Mouse (Mus musculus) left cerebral cortex, adult 2 months (tissue): Measurements from ENCODE around the gene Dnaaf2. TPM values are rescaled to one million over a fixed set of nuclear protein-coding genes. Genes with fewer than 3 reads are reported as not detected.
A peak's percentile ranks its signal among the peaks of the same experiment; 100 is the strongest.

Experiments
- DNase-seq, 2 experiments: peaks; one replicate each; pipeline ENCODE4 v3.0.0; 2021 to 2022; ENCODE audit warnings: low spot score in 2 of 2, mixed read lengths in 1 of 2; ENCODE audit errors: extremely low spot score in 1 of 2
- H3K27ac ChIP-seq: fragments of 200-600 bp; 2 replicates; pipeline ENCODE4 v1.8.1; 2022
- H3K4me3 ChIP-seq: fragments of 200-600 bp; 2 replicates; pipeline ENCODE4 v1.8.1; 2022
- CTCF ChIP-seq: fragments of 200-600 bp; IDR thresholded peaks from 2 replicates; pipeline ENCODE4 v1.8.1; 2022; ENCODE audit warnings: antibody characterized with exemption, mild to moderate bottlenecking, moderate library complexity
- intact Hi-C: fragments of 180-260 bp; cut with DNase I; formaldehyde crosslinking; loops from one replicate; pipeline ENCODE4 v1.15.1; 2025
- long read RNA-seq, 2 experiments: library from polyadenylated mRNA; stranded (forward); transcript quantifications; one replicate each; pipeline ENCODE4 v2.0.0; 2021; ENCODE audit warnings: borderline mapping rate in 2 of 2
- total RNA-seq, 2 experiments: library from RNA; stranded (reverse); gene quantifications; 2 replicates each; pipeline ENCODE4 v1.2.3; 2021

Gene Dnaaf2
- 1 to 10 TPM; 1.7 TPM for total RNA-seq
- long read RNA-seq, experiment 1, transcript Dnaaf2-201 (3 exons, 3,390 nt): major isoform, 5 of 5 reads
- long read RNA-seq, experiment 1, partial matches to known transcripts: 0 of 5 reads
- long read RNA-seq, experiment 1, other reads (novel, unspliced or antisense): 0 of 5 reads
- long read RNA-seq, experiment 2, transcript Dnaaf2-201 (3 exons, 3,390 nt): major isoform, 5 of 5 reads
- long read RNA-seq, experiment 2, partial matches to known transcripts: 0 of 5 reads
- long read RNA-seq, experiment 2, other reads (novel, unspliced or antisense): 0 of 5 reads

DNA sequence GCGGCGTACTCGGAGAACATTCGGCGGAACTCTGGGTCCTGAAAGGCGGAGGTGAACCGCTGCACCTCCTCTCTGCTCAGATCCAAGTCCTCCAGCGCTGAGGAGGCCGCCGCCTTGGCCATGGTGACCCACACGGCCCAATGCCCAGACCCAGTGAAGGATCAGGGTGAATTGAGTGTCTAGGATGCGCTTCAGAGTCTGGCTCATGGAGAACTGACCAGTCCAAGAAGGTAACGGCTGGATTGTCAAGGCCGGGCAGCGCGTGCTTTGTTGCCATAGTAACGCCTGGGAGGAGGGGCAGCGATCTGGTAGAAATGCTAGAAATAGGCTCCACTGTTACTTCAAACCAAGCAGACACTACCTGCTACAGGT lies at the start of gene Dnaaf2:
TSS of gene Dnaaf2 (minus strand) at position 266 of the 372 bp plus-strand sequence.
- DNase-seq: peak in 1 of 2 experiments; percentile 66
- peak within 1 kb of the TSS; percentile 96 for H3K27ac ChIP-seq
- H3K4me3 ChIP-seq: peak within 1 kb of the TSS; percentile 93
- TF ChIP-seq CTCF: no peak
- intact Hi-C loops: loop anchor here (5.0 kb wide), 1 partner anchor 44 kb away; the partner anchor contains the start of gene Klhdc1

GRCm38 (mm10) chr12:69241771-69242431 lies 43.7 kb upstream of the Dnaaf2 start:
- intact Hi-C loops: loop anchor here (2.0 to 5.0 kb wide), 2 partner anchors 45 to 55 kb away; partner anchors contain the start of genes Dnaaf2, Gm49383 and Klhdc2
- peak overlapping the region; percentile 61 for H3K4me3 ChIP-seq
- peak; percentile 77 to 80 for DNase-seq

GRCm38 (mm10) chr12:69241405-69241770 lies 43.2 kb upstream of the Dnaaf2 start:
- intact Hi-C loops: loop anchor here (2.0 to 5.0 kb wide), 2 partner anchors 44 to 55 kb away; partner anchors contain the start of genes Dnaaf2, Gm49383 and Klhdc2
- DNase-seq: no peak
- Histone ChIP-seq H3K27ac (peak overlapping the region; percentile 97), H3K4me3 (peak overlapping the region; percentile 61)
- no peak for TF ChIP-seq CTCF

More at GRCm38 (mm10) chr12:69241771-69242431, 43.7 kb upstream of the Dnaaf2 start:
- H3K27ac ChIP-seq: peak overlapping the region; percentile 97
- no peak for TF ChIP-seq CTCF

- H3K4me3 ChIP-seq: peak within 1 kb of the TSS; percentile 61
- no peak for DNase-seq
- intact Hi-C loops: loop anchor here (2.0 to 5.0 kb wide), 2 partner anchors 44 to 56 kb away; partner anchors contain the start of genes Dnaaf2, Gm49383 and Klhdc2
These were observed 42.6 kb upstream of the Dnaaf2 start, which contains the start of gene Klhdc1 for GRCm38 (mm10) chr12:69240876-69241275. TSS of gene Klhdc1 (plus strand) at chr12:69241176.

DNA sequence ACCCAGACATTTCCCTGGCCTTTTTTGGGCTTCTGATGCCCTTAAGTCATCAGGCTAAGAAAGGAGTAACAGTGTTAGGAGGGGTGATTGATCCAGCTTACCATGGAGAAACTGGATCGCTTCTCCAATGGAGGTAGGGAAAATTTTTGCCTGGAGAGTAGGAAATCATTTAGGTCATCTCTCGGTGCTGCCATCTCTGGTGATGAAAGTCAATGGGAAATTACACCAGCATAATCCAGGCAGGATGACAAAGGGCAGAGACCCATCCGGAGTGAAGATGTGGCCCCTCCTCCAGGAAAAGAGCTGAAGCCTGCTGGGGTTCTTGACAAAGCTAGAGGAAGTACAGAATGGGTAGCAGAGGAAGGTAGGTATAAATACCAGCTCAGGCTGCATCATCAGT lies 40.1 kb upstream of the Dnaaf2 start:
- Histone ChIP-seq H3K27ac (no peak overlapping the region), H3K4me3 (no peak overlapping the region)
- DNase-seq: no peak
- peak; percentile 25; the same call in 1 of the 2 replicates for TF ChIP-seq CTCF
- intact Hi-C loops: no loop called here

More at GRCm38 (mm10) chr12:69240876-69241275, 42.6 kb upstream of the Dnaaf2 start, which contains the start of gene Klhdc1:
- H3K27ac ChIP-seq: peak within 1 kb of the TSS; percentile 97
- TF ChIP-seq CTCF: no peak

DNA sequence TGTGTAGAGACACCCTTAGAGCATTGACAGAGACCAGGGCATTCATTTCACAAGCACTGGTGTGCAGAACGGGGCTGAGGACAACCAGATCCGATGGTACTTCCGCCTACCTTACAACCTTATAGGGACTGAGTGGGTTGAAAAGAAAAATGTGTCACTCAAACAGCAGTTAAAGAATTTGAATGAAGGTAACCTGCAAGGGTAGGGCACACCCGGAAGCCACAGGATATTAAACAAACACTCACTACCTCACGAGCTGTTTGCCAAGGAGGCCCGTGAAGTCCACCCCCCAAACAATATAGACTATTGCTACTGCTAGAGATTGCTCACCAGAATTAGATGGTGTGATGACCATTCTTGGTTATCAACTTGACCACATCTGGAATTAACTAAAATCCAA lies 37.6 kb upstream of the Dnaaf2 start:
- no peak overlapping the region for H3K4me3 ChIP-seq
- DNase-seq: no peak
- TF ChIP-seq CTCF: no peak
- intact Hi-C loops: no loop called here
- no peak overlapping the region for H3K27ac ChIP-seq

DNA sequence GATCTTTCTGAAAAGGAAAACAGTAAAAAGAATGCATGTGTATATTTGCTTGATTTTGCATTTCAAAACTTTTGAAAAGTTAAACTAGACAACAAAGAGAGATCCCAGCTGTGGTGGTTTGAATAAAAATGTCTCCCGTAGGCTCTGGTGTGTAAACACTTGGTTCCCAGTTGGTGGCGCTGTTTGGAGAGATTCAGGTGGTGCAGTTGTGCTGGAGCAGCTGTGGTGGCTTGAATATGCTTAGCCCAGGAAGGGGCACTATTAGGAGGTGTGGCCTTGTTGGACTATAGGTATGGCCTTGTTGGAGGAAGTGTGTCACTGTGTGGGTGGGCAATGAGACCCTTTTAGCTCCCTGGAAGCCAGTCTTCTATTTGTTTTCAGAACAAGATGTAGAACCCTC lies 31.0 kb upstream of the Dnaaf2 start:
- H3K27ac ChIP-seq: no peak overlapping the region
- no peak for DNase-seq
- TF ChIP-seq CTCF: no peak; the same call in none of the 2 replicates
- intact Hi-C loops: no loop called here
- H3K4me3 ChIP-seq: no peak overlapping the region

GRCm38 (mm10) chr12:69227776-69228466 lies 29.7 kb upstream of the Dnaaf2 start, which contains the start of gene Pole2:
TSS of gene Pole2 (minus strand) at chr12:69228195.
- Histone ChIP-seq H3K27ac (no peak within 1 kb of the TSS), H3K4me3 (peak within 1 kb of the TSS; percentile 80)
- DNase-seq: peak; percentile 82
- TF ChIP-seq CTCF: no peak
- intact Hi-C loops: no loop called here

- intact Hi-C loops: no loop called here
- no peak for TF ChIP-seq CTCF
- Histone ChIP-seq H3K27ac (no peak overlapping the region), H3K4me3 (no peak overlapping the region)
- no peak for DNase-seq
These were observed 22.5 kb upstream of the Dnaaf2 start for GRCm38 (mm10) chr12:69220613-69221277.

- intact Hi-C loops: no loop called here
- no peak for TF ChIP-seq CTCF
- no peak overlapping the region for H3K27ac ChIP-seq
- no peak for DNase-seq
- no peak overlapping the region for H3K4me3 ChIP-seq
These were observed 18.4 kb upstream of the Dnaaf2 start for GRCm38 (mm10) chr12:69216587-69216986.

GRCm38 (mm10) chr12:69215000-69215785 lies 17.0 kb upstream of the Dnaaf2 start:
- intact Hi-C loops: no loop called here
- TF ChIP-seq CTCF: no peak
- DNase-seq: peak; percentile 28 to 38
- Histone ChIP-seq H3K4me3 (no peak overlapping the region), H3K27ac (no peak overlapping the region)
